Mouse (Mus musculus) kidney, adult 10 weeks (tissue): ENCODE results near the gene Dhrs13. TPM values are rescaled to one million over a fixed set of nuclear protein-coding genes. Genes with fewer than 3 reads are reported as not detected.

Source experiments
- polyA plus RNA-seq: library from polyadenylated mRNA; stranded (reverse); fragments of 350-450 nt; fragmentation: Illumina TruSeq; extraction: RNeasy Lipid Tissue Mini Kit (QIAGEN cat#74804); gene quantifications from one replicate; pipeline ENCODE4 v1.2.3, GENCODE M21; 2014; ENCODE audit warnings: low read depth, low replicate concordance

Dhrs13 gene
- 6.5 TPM for polyA plus RNA-seq

GRCm38 (mm10) chr11:78031947-78032808 lies at the start of gene Dhrs13:
TSS of gene Dhrs13 (plus strand) at chr11:78032280.

GRCm38 (mm10) chr11:77982441-77982905 lies 49.6 kb upstream of the Dhrs13 start, which contains the start of gene Phf12:
TSS of gene Phf12 (plus strand) at chr11:77982754.

GRCm38 (mm10) chr11:78037831-78038752 lies 6.0 kb downstream of the Dhrs13 start, which contains the start of gene Flot2:
TSS of gene Flot2 (plus strand) at chr11:78037931.

GRCm38 (mm10) chr11:78079961-78080921 lies 48.2 kb downstream of the Dhrs13 start, which contains the start of gene Eral1:
TSS of gene Eral1 (minus strand) at chr11:78080383.

Other genes starting within 250 kb of the Dhrs13 start
- not detected for gene Gm10277, start 244.5 kb upstream of the Dhrs13 start, polyA plus RNA-seq
- 194 TPM for gene Pipox, start 138.2 kb upstream of the Dhrs13 start, polyA plus RNA-seq
- not detected for gene Sez6, start 101.5 kb upstream of the Dhrs13 start, polyA plus RNA-seq
- 8.5 TPM for gene Phf12, start 49.5 kb upstream of the Dhrs13 start, polyA plus RNA-seq
- gene Flot2, start 5.7 kb downstream of the Dhrs13 start, polyA plus RNA-seq, result 6.2 TPM
- gene Eral1, start 48.1 kb downstream of the Dhrs13 start, polyA plus RNA-seq, result 5.8 TPM
- gene Fam222b, start 62.4 kb downstream of the Dhrs13 start, polyA plus RNA-seq, result 6.8 TPM
- gene Traf4, start 133.3 kb downstream of the Dhrs13 start, polyA plus RNA-seq, result 3.2 TPM
- 4.6 TPM for gene Nek8, start 144.4 kb downstream of the Dhrs13 start, polyA plus RNA-seq
- gene Tlcd1, start 144.4 kb downstream of the Dhrs13 start, polyA plus RNA-seq, result 48.9 TPM
- gene Rpl23a, start 151.3 kb downstream of the Dhrs13 start, polyA plus RNA-seq, result 600 TPM
- 13.5 TPM for gene Rab34, start 156.2 kb downstream of the Dhrs13 start, polyA plus RNA-seq
- 6.3 TPM for gene Proca1, start 161.1 kb downstream of the Dhrs13 start, polyA plus RNA-seq
- 39.1 TPM for gene Sdf2, start 213.5 kb downstream of the Dhrs13 start, polyA plus RNA-seq
- 12.9 TPM for gene Supt6, start 213.7 kb downstream of the Dhrs13 start, polyA plus RNA-seq
- 96.7 TPM for gene 2610507B11Rik, start 229.5 kb downstream of the Dhrs13 start, polyA plus RNA-seq